Mouse (Mus musculus) ES-E14 (cell line): ENCODE measurements around the gene Arhgap10.

ENCODE experiments used
- CHD2 ChIP-seq: IDR thresholded peaks from 2 replicates; pipeline ENCODE4 v1.6.1; 2014; ENCODE audit warnings: mild to moderate bottlenecking, low read depth, low read length, inconsistent platforms
- HCFC1 ChIP-seq: IDR thresholded peaks from 2 replicates; pipeline ENCODE4 v1.6.1; 2012; ENCODE audit warnings: low read length, inconsistent platforms, borderline replicate concordance; ENCODE audit not compliant: insufficient read depth
- MAFK ChIP-seq: IDR thresholded peaks from 2 replicates; pipeline ENCODE4 v1.6.1; 2014; ENCODE audit warnings: mild to moderate bottlenecking, low read depth, low read length, inconsistent platforms; ENCODE audit not compliant: insufficient read depth
- ZC3H11A ChIP-seq: IDR thresholded peaks from 2 replicates; pipeline ENCODE4 v1.6.1; 2012; ENCODE audit warnings: low read depth, mild to moderate bottlenecking, inconsistent platforms, low read length, borderline replicate concordance
- ZNF384 ChIP-seq: IDR thresholded peaks from 2 replicates; pipeline ENCODE4 v1.6.1; 2012; ENCODE audit warnings: low read depth, low read length, inconsistent platforms

DNA sequence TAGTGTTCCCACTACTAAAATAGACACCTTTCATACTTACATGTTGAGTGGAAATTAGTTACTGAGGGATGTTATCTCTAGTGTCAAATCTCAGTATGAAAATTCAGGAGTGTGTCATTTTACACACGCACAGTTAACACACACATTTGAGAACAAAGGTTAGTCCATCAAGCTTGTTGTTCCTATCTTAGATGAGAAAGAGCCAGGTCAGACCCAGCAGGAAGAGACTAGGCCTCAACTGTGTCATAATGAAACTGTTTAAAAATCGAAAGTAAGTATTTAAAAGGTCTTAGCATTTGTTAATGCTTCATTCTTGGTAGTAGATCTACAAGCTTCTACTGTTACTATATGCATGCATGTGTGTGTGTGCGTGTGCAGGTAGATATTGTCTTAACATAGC, 308.5 kb downstream of the Arhgap10 start:
- TF ChIP-seq MAFK (no peak), ZC3H11A (no peak), CHD2 (no peak), HCFC1 (no peak), ZNF384 (no peak)
